Mouse (Mus musculus): ENCODE data around the gene Krt6b.
"Not testable (repeated sequence)": the region's sequence is repeated elsewhere in the genome, so short reads cannot be mapped to it uniquely, and the experiment has no call there.

Gene Krt6b

GRCm38 (mm10) chr15:101680187-101680586 lies at the start of gene Krt6b:
Krt6b (minus strand) TSS chr15:101680287.
- DNase-seq = no peak

DNA sequence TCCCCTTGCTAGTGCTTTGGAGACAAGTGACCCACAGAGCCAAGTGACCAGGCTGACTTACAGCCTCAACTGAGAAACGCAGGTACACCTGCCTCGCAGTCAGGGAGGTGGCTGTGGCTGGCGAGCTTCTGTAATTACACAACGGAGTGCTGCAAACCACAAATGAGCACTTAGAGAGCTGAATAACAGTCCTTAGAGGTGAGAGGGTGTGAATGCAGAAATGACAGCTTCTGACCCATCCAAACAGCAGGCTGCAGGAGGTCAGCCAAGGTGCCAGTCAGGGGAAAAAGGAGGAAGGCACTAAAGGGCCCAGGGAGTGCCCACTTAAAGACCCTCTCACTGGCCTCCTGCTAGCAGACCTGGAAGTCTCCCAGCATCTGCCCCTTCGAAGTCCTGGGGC lies 44.6 kb upstream of the Krt6b start:
- no peak for DNase-seq

DNA sequence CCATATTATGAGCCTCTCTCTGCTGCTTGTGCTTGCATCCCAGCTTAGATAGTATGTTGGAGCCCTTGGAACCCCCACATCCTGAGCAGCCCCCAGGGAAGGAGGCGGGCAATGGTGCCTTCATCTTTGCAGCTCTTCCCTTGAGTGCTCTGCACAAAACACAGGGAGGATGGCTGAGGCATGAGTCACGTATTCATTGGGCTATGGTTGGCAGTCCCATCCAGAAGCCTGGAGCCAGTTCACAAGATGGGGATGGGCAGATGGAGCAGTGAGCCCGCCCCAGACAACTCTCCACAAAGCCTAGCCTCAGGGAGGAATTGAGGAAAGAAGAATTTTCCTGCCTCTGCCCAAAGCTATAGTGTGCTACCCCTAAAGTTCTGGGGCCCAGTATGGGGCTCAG lies 35.7 kb upstream of the Krt6b start:
- DNase-seq = no peak

GRCm38 (mm10) chr15:101714356-101714755 lies 34.3 kb upstream of the Krt6b start:
- no peak for DNase-seq

- DNase-seq = no peak
Observed at GRCm38 (mm10) chr15:101713731-101714130, 33.6 kb upstream of the Krt6b start.

- no peak for DNase-seq
Observed at GRCm38 (mm10) chr15:101712720-101713119, 32.6 kb upstream of the Krt6b start, which contains the start of gene Krt5. Krt5 (minus strand) TSS chr15:101712898.

DNA sequence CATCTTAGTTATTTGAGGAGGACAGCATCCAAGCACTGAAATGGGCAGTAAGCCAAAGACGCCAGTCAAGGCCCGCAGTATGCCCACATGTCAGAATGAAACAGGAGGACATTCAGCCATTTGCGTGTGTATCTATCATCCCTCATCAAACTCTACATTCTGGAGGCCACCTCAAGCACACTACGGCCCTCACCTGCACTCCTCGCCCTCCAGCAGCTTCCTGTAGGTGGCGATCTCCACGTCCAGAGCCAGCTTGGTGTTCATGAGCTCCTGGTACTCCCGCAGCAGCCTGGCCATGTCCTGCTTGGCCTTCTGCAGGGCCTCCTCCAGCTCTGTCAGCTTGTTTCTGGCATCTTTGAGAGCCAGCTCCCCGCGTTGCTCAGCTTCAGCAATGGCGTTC lies 28.6 kb upstream of the Krt6b start:
- no peak for DNase-seq

GRCm38 (mm10) chr15:101707454-101707853 lies 27.4 kb upstream of the Krt6b start:
- no peak for DNase-seq

GRCm38 (mm10) chr15:101704066-101704465 lies 24.0 kb upstream of the Krt6b start:
- DNase-seq = no peak

DNA sequence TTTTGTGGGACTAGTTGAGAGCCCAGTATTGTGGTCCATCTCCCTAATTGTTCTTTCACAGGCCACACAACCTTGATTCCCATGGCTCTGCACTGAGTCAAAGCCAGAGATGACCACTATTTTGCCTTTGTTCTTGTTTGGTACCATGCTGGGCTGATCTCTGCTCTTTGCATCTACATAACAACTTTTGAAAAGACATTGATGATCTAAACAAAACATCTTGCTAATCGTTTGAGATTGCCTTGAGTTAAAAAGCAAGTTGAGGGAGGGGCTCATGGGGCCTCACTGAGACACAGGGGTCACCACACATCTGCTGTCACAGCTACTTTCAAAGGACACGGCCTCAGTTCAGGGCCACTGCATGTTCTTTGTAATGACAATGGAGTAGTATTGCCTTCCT lies 22.3 kb upstream of the Krt6b start:
- no peak for DNase-seq

DNA sequence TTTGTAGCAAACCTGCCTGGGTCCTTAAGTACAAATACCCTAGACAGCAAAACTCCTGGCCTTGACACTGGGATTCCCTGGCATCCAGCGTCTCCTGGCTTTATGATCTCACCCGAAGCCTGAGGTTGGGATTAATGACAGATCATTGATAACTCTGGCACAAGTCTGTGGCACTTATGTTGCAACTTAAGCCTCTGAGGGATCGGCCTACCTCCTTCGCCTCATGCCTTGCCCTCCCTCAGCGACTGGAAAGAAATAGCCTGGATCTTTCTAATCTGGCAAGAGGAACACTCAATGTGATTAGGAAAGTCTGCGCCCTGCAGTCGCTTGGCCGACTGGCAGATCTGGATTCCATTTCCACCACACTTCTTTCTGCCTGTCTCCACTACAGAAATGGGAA lies 19.8 kb upstream of the Krt6b start:
- no peak for DNase-seq

GRCm38 (mm10) chr15:101699192-101699591 lies 19.1 kb upstream of the Krt6b start:
- DNase-seq = no peak

- DNase-seq = no peak
Observed at GRCm38 (mm10) chr15:101697326-101698188, 17.5 kb upstream of the Krt6b start.

DNA sequence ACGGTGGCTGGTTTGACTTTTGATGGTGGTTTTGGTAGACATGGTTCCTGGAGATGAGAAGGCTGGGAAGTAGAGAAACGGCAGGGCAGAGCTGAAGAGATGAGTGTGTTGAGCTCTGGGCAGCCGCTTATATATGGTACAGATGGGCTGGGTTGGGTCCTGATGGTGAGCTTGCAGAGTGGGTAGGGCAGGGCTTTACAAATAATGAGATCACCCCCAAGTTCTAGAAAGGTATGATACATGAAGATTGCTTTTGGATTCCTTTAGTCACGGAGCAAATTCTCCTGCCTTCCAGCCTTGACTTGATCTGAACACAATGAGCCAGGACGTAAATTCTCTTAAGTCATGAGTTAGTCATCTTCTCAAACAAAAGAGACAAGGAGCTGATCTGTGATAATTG lies 14.1 kb upstream of the Krt6b start, which contains the start of gene Krt6a:
Gene Krt6a (minus strand): TSS at position 101 of the 400 bp plus-strand sequence.
- DNase-seq = no peak

DNA sequence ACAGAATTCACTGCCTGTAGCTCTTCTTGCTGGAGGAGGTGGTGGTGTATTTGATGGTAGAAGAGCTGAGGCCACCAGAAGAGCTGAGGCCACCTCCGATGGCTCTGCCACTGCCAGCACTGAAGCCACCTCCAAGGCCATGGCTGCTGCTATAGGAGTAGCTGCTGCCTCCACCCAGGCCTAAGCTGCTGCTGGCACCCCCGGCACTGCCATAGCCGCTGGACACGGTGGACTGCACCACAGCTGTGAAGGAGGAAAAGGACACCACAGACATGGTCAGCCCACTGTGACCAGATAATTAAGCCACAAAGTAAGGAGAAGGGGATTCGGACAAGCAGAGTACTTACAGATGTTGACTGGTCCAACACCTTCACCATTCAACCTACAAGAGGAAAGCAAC lies 10.4 kb upstream of the Krt6b start:
- DNase-seq = not testable (repeated sequence)

DNA sequence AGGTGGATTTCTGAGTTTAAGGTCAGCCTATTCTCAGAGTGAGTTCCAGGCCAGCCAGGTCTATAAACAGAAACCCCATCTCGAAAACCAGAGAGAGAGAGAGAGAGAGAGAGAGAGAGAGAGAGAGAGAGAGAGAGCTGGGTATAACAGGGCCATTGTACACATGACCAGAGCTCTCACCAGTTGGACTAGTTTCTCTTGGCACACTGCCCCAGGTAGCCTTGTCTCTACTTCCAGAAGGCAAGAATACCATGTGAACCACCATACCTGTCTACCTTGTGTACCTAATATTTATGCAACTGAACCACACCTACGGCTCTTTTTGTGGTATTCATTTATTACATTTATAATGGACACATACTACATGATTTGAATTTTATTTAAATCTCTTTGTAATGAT lies 8.1 kb upstream of the Krt6b start:
- DNase-seq = no peak

DNA sequence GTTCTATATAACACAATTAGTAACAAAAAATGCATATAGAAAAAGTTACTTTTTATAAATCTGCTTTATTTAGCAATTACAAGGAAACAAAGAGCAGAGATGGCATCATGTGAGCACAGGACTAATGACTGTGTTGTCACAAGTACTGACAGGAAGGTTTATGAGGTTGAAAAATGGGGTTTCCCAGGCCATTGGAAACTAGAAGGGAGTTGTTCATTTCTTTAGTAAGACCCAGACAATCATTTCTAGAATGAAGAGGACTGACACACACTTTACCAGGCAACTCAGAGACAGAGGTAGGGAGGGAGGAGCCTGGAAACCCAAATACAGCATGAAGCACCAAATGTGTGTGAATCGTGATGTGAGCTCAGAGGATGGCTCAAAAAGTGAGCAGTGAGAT lies 4.1 kb downstream of the Krt6b start:
- no peak for DNase-seq

DNA sequence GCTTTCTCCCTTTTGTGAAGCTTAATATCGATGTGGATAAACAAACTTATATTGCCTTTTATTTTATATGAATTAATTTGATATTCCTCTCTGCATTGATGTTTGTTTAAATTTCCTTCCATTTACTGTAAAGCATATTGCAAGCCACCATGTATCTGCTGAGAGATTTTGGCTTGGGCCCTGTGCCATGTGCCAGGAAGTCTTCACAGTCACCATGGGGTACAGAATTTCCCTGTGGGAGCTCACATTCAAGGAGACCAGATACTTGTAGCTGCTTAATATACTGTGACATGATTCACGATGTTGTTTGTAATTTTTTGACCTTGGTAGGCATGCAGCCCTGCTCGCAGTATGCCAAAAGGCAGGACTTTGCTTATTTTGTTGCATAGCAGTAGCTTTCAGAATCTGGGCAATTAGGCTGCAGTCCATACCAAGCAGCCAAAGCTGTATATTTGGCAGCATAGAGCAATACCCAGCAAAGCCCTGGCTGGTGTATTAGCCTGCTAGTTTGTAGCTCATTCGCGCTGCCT lies 27.3 kb downstream of the Krt6b start:
- DNase-seq = no peak

GRCm38 (mm10) chr15:101647280-101647679 lies 32.8 kb downstream of the Krt6b start, which contains the start of gene Gm5478:
Gm5478 (minus strand) TSS chr15:101647380.
- DNase-seq = no peak

- no peak for DNase-seq
Observed at GRCm38 (mm10) chr15:101627884-101628283, 52.2 kb downstream of the Krt6b start, which contains the start of gene Gm5414. Gm5414 (minus strand) TSS chr15:101628188.
